Mouse (Mus musculus): Measurements from ENCODE around the gene Mfsd12. TPM values are rescaled to one million over a fixed set of nuclear protein-coding genes. Genes with fewer than 3 reads are reported as not detected.

The Mfsd12 gene
- 0.13 TPM for polyA plus RNA-seq (2014; fragmentation: Illumina TruSeq; extraction: RNeasy Lipid Tissue Mini Kit (QIAGEN cat#74804); ENCODE audit: low read depth, low replicate concordance)

GRCm38 (mm10) chr10:81356991-81357844 is at the start of gene Mfsd12:
Mfsd12 (plus strand) TSS chr10:81357491.

DNA sequence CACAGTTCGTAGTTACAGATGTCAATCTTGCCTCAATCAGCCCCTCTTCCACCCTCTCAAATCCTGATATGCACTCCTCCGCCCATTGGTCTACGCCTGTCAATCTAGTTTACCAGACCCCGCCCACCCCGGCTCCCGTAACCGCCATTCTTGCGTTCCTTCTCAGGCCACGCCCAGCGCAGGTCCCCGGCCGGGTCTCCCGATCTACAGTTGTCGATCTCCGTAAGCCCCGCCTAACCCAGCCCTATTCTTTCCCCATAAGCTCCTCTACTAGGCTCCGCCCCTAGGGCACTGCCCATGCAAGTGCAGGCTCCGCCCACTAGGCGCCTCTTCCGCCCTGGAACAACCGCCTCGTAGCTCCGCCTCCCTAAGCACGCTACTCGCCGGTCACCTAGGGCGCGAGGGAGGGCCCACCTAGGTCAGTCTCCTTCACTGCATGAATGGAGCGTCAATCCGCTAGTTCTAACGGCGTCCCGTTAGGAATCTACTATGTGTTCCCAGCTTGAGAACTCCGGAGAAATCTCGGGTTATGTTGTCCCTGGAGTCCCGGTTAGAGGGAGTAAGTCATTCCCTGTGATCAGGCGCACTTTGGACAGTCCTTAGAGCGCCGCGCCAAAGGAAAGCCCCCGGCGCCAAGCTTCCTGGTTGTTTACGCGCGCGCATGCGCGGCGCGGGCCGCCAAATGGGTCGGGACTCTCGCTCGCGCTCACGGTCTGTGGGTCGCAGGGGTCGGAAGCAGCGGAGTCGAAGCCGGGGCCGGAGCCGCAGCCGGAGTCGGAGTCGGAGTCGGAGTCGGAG is 36.5 kb upstream of the Mfsd12 start, which contains the start of gene Cactin:
TSS of gene Cactin (plus strand) at position 554 of the 798 bp plus-strand sequence.

GRCm38 (mm10) chr10:81328386-81328785 is 28.9 kb upstream of the Mfsd12 start, which contains the start of gene Tbxa2r:
Tbxa2r (plus strand) TSS chr10:81328731.

GRCm38 (mm10) chr10:81342686-81343505 is 14.4 kb upstream of the Mfsd12 start, which contains the start of gene Gipc3:
Gipc3 (minus strand) TSS chr10:81343266.

GRCm38 (mm10) chr10:81350351-81351063 is 6.8 kb upstream of the Mfsd12 start, which contains the start of gene Hmg20b:
Hmg20b (minus strand) TSS chr10:81350480.

DNA sequence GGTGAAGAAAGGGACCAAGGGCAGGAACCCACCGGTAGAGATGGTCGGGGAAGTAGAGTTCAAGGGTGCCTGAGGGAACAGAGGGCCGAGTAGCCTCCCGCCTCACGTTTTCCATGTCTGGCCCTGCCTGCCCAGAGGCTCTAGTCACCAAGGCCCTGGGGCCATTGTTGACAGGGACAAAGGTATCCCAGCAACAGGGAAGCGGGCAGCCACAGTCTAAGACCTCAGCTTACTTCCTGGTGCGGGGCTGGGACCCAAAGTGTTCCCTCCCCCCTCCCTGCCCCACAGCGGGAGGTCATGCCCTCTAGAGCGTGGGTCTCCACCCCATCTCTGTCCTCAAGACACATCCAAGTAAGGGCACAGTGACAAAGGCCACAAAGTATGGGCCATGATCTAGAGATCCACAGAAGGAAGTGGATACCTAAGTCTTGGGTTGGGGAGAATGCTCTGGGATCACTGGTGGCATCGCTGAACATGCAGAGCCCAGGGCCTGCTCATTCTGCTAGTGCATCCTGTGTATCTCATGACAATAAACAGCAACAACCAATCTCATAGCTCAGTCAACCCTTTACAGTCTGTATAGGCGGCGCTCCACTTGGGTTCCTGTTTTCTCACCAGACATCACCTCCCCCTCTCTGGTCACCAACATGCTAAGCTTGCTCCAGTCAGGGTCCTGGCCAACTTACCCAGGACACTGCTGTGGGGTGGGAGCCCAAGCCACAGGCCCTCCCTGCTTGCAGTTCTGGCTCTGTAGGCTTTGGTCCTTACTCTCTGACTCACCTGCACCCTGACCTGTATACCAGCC is 8.6 kb downstream of the Mfsd12 start, which contains the start of gene 4930404N11Rik:
TSS of gene 4930404N11Rik (minus strand) at position 145 of the 805 bp plus-strand sequence.

DNA sequence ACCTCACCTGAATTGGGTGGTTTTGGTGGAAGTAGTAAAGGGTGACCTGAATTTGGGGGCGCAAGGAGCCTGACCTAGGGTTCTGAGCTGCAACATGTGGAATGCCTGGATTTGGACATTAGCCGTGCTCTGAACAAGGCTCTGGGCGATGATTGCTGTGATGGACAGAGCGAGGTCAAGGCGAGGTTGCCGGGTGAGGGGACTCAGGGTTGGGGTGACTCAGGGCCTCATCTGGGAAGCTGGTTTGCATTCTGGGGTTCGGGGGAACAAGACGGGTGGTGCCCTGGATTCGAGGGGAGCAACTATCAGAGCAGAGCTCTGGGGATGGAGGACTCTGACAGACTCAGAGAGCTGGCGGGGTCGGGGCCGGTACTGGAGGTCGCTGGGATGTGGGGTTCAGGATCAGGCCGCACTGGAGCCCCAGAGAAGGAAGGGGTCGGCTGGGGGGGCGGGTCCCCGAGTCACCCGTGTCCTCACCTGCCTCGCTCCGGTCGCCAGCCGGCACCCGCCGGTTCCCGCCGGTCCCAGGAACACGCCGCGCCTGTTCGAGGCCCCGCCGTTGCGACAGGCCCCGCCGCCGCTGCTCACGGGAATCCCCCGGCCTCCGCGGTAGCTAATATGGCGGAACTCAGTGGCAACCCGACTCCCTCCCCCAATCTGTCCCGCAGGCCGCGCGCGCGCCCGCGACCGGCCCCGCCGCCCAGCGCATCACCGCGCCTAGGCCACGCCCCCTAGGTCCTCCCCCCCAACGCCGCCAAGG is 20.7 kb downstream of the Mfsd12 start, which contains the start of gene Fzr1:
TSS of gene Fzr1 (minus strand) at position 724 of the 760 bp plus-strand sequence.

GRCm38 (mm10) chr10:81383802-81384604 is 26.7 kb downstream of the Mfsd12 start, which contains the start of the genes Dohh and Gm48551:
Dohh (plus strand) TSS chr10:81384428.
Gm48551 (plus strand) TSS chr10:81384466.

DNA sequence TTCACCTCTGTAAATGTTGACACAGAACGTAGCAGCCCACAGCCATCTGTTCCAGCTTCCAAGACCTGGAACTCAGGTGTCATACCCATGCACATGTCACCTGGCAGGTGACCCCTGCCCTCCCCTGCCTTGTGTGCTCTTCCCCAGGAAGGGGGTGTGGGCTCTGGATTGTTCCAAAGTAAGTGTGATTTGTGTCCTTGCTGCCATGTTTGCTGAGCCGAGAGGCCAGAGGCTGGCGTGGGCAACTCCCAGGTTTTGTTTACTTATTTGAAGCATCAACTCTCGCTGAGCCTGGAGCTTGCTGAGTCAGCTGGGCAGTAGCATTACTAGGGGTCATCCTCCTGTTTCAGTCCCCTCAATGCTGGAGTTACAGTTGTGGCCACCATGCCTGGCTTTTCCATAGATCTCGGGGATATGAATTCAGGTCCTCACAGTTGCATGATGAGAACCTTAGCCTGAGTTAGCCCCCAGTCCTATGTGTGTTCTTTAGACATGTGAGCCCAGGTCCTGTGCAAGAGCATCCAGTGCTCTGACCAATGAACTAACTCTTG is 31.3 kb downstream of the Mfsd12 start, which contains the start of gene Gm48552:
TSS of gene Gm48552 (plus strand) at position 501 of the 551 bp plus-strand sequence.

GRCm38 (mm10) chr10:81392781-81393185 is 35.5 kb downstream of the Mfsd12 start, which contains the start of gene Smim24:
Smim24 (plus strand) TSS chr10:81393051.

Other genes with a start within 250 kb of the Mfsd12 start
- 48.6 TPM for gene Zbtb7a, start 222.3 kb upstream of the Mfsd12 start, polyA plus RNA-seq (2014; fragmentation: Illumina TruSeq; extraction: RNeasy Lipid Tissue Mini Kit (QIAGEN cat#74804); ENCODE audit: low read depth, low replicate concordance)
- gene Pias4, start 189.6 kb upstream of the Mfsd12 start, polyA plus RNA-seq (2014; fragmentation: Illumina TruSeq; extraction: RNeasy Lipid Tissue Mini Kit (QIAGEN cat#74804); ENCODE audit: low read depth, low replicate concordance): not detected
- gene Eef2, start 180.9 kb upstream of the Mfsd12 start, polyA plus RNA-seq (2014; fragmentation: Illumina TruSeq; extraction: RNeasy Lipid Tissue Mini Kit (QIAGEN cat#74804); ENCODE audit: low read depth, low replicate concordance): 12.4 TPM
- not detected for gene Dapk3, start 174.5 kb upstream of the Mfsd12 start, polyA plus RNA-seq (2014; fragmentation: Illumina TruSeq; extraction: RNeasy Lipid Tissue Mini Kit (QIAGEN cat#74804); ENCODE audit: low read depth, low replicate concordance)
- gene 4930442H23Rik, start 173.6 kb upstream of the Mfsd12 start, polyA plus RNA-seq (2014; fragmentation: Illumina TruSeq; extraction: RNeasy Lipid Tissue Mini Kit (QIAGEN cat#74804); ENCODE audit: low read depth, low replicate concordance): not detected
- not detected for gene Nmrk2, start 155.4 kb upstream of the Mfsd12 start, polyA plus RNA-seq (2014; fragmentation: Illumina TruSeq; extraction: RNeasy Lipid Tissue Mini Kit (QIAGEN cat#74804); ENCODE audit: low read depth, low replicate concordance)
- gene Atcay, start 126.7 kb upstream of the Mfsd12 start, polyA plus RNA-seq (2014; fragmentation: Illumina TruSeq; extraction: RNeasy Lipid Tissue Mini Kit (QIAGEN cat#74804); ENCODE audit: low read depth, low replicate concordance): 0.19 TPM
- 0.63 TPM for gene Zfr2, start 124.3 kb upstream of the Mfsd12 start, polyA plus RNA-seq (2014; fragmentation: Illumina TruSeq; extraction: RNeasy Lipid Tissue Mini Kit (QIAGEN cat#74804); ENCODE audit: low read depth, low replicate concordance)
- gene Matk, start 104.6 kb upstream of the Mfsd12 start, polyA plus RNA-seq (2014; fragmentation: Illumina TruSeq; extraction: RNeasy Lipid Tissue Mini Kit (QIAGEN cat#74804); ENCODE audit: low read depth, low replicate concordance): not detected
- gene Mrpl54, start 90.6 kb upstream of the Mfsd12 start, polyA plus RNA-seq (2014; fragmentation: Illumina TruSeq; extraction: RNeasy Lipid Tissue Mini Kit (QIAGEN cat#74804); ENCODE audit: low read depth, low replicate concordance): 1.2 TPM
- gene Apba3, start 90.5 kb upstream of the Mfsd12 start, polyA plus RNA-seq (2014; fragmentation: Illumina TruSeq; extraction: RNeasy Lipid Tissue Mini Kit (QIAGEN cat#74804); ENCODE audit: low read depth, low replicate concordance): not detected
- gene Tjp3, start 65.9 kb upstream of the Mfsd12 start, polyA plus RNA-seq (2014; fragmentation: Illumina TruSeq; extraction: RNeasy Lipid Tissue Mini Kit (QIAGEN cat#74804); ENCODE audit: low read depth, low replicate concordance): 7.8 TPM
- 2.6 TPM for gene Pip5k1c, start 64.5 kb upstream of the Mfsd12 start, polyA plus RNA-seq (2014; fragmentation: Illumina TruSeq; extraction: RNeasy Lipid Tissue Mini Kit (QIAGEN cat#74804); ENCODE audit: low read depth, low replicate concordance)
- gene Cactin, start 36.4 kb upstream of the Mfsd12 start, polyA plus RNA-seq (2014; fragmentation: Illumina TruSeq; extraction: RNeasy Lipid Tissue Mini Kit (QIAGEN cat#74804); ENCODE audit: low read depth, low replicate concordance): 0.16 TPM
- not detected for gene Tbxa2r, start 28.8 kb upstream of the Mfsd12 start, polyA plus RNA-seq (2014; fragmentation: Illumina TruSeq; extraction: RNeasy Lipid Tissue Mini Kit (QIAGEN cat#74804); ENCODE audit: low read depth, low replicate concordance)
- gene Gipc3, start 14.2 kb upstream of the Mfsd12 start, polyA plus RNA-seq (2014; fragmentation: Illumina TruSeq; extraction: RNeasy Lipid Tissue Mini Kit (QIAGEN cat#74804); ENCODE audit: low read depth, low replicate concordance): not detected
- 11.0 TPM for gene Hmg20b, start 7.0 kb upstream of the Mfsd12 start, polyA plus RNA-seq (2014; fragmentation: Illumina TruSeq; extraction: RNeasy Lipid Tissue Mini Kit (QIAGEN cat#74804); ENCODE audit: low read depth, low replicate concordance)
- gene 4930404N11Rik, start 8.3 kb downstream of the Mfsd12 start, polyA plus RNA-seq (2014; fragmentation: Illumina TruSeq; extraction: RNeasy Lipid Tissue Mini Kit (QIAGEN cat#74804); ENCODE audit: low read depth, low replicate concordance): not detected
- gene Fzr1, start 21.0 kb downstream of the Mfsd12 start, polyA plus RNA-seq (2014; fragmentation: Illumina TruSeq; extraction: RNeasy Lipid Tissue Mini Kit (QIAGEN cat#74804); ENCODE audit: low read depth, low replicate concordance): 0.19 TPM
- gene Dohh, start 26.9 kb downstream of the Mfsd12 start, polyA plus RNA-seq (2014; fragmentation: Illumina TruSeq; extraction: RNeasy Lipid Tissue Mini Kit (QIAGEN cat#74804); ENCODE audit: low read depth, low replicate concordance): not detected
- gene Gm48551, start 27.0 kb downstream of the Mfsd12 start, polyA plus RNA-seq (2014; fragmentation: Illumina TruSeq; extraction: RNeasy Lipid Tissue Mini Kit (QIAGEN cat#74804); ENCODE audit: low read depth, low replicate concordance): 0.32 TPM
- gene Gm48552, start 31.5 kb downstream of the Mfsd12 start, polyA plus RNA-seq (2014; fragmentation: Illumina TruSeq; extraction: RNeasy Lipid Tissue Mini Kit (QIAGEN cat#74804); ENCODE audit: low read depth, low replicate concordance): not detected
- 21.2 TPM for gene Smim24, start 35.6 kb downstream of the Mfsd12 start, polyA plus RNA-seq (2014; fragmentation: Illumina TruSeq; extraction: RNeasy Lipid Tissue Mini Kit (QIAGEN cat#74804); ENCODE audit: low read depth, low replicate concordance)
- gene Nfic, start 98.1 kb downstream of the Mfsd12 start, polyA plus RNA-seq (2014; fragmentation: Illumina TruSeq; extraction: RNeasy Lipid Tissue Mini Kit (QIAGEN cat#74804); ENCODE audit: low read depth, low replicate concordance): 8.2 TPM
- gene Celf5, start 125.2 kb downstream of the Mfsd12 start, polyA plus RNA-seq (2014; fragmentation: Illumina TruSeq; extraction: RNeasy Lipid Tissue Mini Kit (QIAGEN cat#74804); ENCODE audit: low read depth, low replicate concordance): 3.1 TPM
- gene Ncln, start 138.9 kb downstream of the Mfsd12 start, polyA plus RNA-seq (2014; fragmentation: Illumina TruSeq; extraction: RNeasy Lipid Tissue Mini Kit (QIAGEN cat#74804); ENCODE audit: low read depth, low replicate concordance): not detected
- gene S1pr4, start 142.6 kb downstream of the Mfsd12 start, polyA plus RNA-seq (2014; fragmentation: Illumina TruSeq; extraction: RNeasy Lipid Tissue Mini Kit (QIAGEN cat#74804); ENCODE audit: low read depth, low replicate concordance): not detected
- gene Gna15, start 166.7 kb downstream of the Mfsd12 start, polyA plus RNA-seq (2014; fragmentation: Illumina TruSeq; extraction: RNeasy Lipid Tissue Mini Kit (QIAGEN cat#74804); ENCODE audit: low read depth, low replicate concordance): not detected
- 8.6 TPM for gene Gna11, start 187.7 kb downstream of the Mfsd12 start, polyA plus RNA-seq (2014; fragmentation: Illumina TruSeq; extraction: RNeasy Lipid Tissue Mini Kit (QIAGEN cat#74804); ENCODE audit: low read depth, low replicate concordance)
- gene Aes, start 202.0 kb downstream of the Mfsd12 start, polyA plus RNA-seq (2014; fragmentation: Illumina TruSeq; extraction: RNeasy Lipid Tissue Mini Kit (QIAGEN cat#74804); ENCODE audit: low read depth, low replicate concordance): 16.2 TPM
- 1.1 TPM for gene Tle2, start 217.1 kb downstream of the Mfsd12 start, polyA plus RNA-seq (2014; fragmentation: Illumina TruSeq; extraction: RNeasy Lipid Tissue Mini Kit (QIAGEN cat#74804); ENCODE audit: low read depth, low replicate concordance)
- gene Tle6, start 243.6 kb downstream of the Mfsd12 start, polyA plus RNA-seq (2014; fragmentation: Illumina TruSeq; extraction: RNeasy Lipid Tissue Mini Kit (QIAGEN cat#74804); ENCODE audit: low read depth, low replicate concordance): 2.0 TPM
- gene BC025920, start 248.8 kb downstream of the Mfsd12 start, polyA plus RNA-seq (2014; fragmentation: Illumina TruSeq; extraction: RNeasy Lipid Tissue Mini Kit (QIAGEN cat#74804); ENCODE audit: low read depth, low replicate concordance): 3.1 TPM